Mouse (Mus musculus): Measurements from ENCODE around the gene Bach2. TPM values are rescaled to one million over a fixed set of nuclear protein-coding genes. Genes with fewer than 3 reads are reported as not detected.

Gene Bach2
- total RNA-seq, 1 experiment from 2014 or later: 98.9 TPM

GRCm38 (mm10) chr4:32520628-32521360 is 282.2 kb downstream of the Bach2 start:
- ATAC-seq (ENCODE audit: extremely low read depth, insufficient number of reproducible peaks, low FRiP score, poor library complexity, severe bottlenecking): no peak

- no peak for ATAC-seq (ENCODE audit: extremely low read depth, insufficient number of reproducible peaks, low FRiP score, poor library complexity, severe bottlenecking)
Measured at GRCm38 (mm10) chr4:32521361-32521740, 282.7 kb downstream of the Bach2 start.

- no peak for ATAC-seq (ENCODE audit: extremely low read depth, insufficient number of reproducible peaks, low FRiP score, poor library complexity, severe bottlenecking)
Measured at GRCm38 (mm10) chr4:32522013-32522412, 283.4 kb downstream of the Bach2 start.

- no peak for ATAC-seq (ENCODE audit: extremely low read depth, insufficient number of reproducible peaks, low FRiP score, poor library complexity, severe bottlenecking)
Measured at GRCm38 (mm10) chr4:32524282-32524681, 285.7 kb downstream of the Bach2 start.

GRCm38 (mm10) chr4:32525000-32525399 is 286.4 kb downstream of the Bach2 start:
- ATAC-seq (ENCODE audit: extremely low read depth, insufficient number of reproducible peaks, low FRiP score, poor library complexity, severe bottlenecking): no peak

- ATAC-seq (ENCODE audit: extremely low read depth, insufficient number of reproducible peaks, low FRiP score, poor library complexity, severe bottlenecking): no peak
Measured at GRCm38 (mm10) chr4:32526228-32526836, 287.7 kb downstream of the Bach2 start.

GRCm38 (mm10) chr4:32529443-32529995 is 290.9 kb downstream of the Bach2 start:
- ATAC-seq (ENCODE audit: extremely low read depth, insufficient number of reproducible peaks, low FRiP score, poor library complexity, severe bottlenecking): no peak

GRCm38 (mm10) chr4:32530421-32530920 is 291.9 kb downstream of the Bach2 start:
- no peak for ATAC-seq (ENCODE audit: extremely low read depth, insufficient number of reproducible peaks, low FRiP score, poor library complexity, severe bottlenecking)

GRCm38 (mm10) chr4:32530921-32531846 is 292.6 kb downstream of the Bach2 start:
- no peak for ATAC-seq (ENCODE audit: extremely low read depth, insufficient number of reproducible peaks, low FRiP score, poor library complexity, severe bottlenecking)

- no peak for ATAC-seq (ENCODE audit: extremely low read depth, insufficient number of reproducible peaks, low FRiP score, poor library complexity, severe bottlenecking)
Measured at GRCm38 (mm10) chr4:32532079-32532478, 293.5 kb downstream of the Bach2 start.

GRCm38 (mm10) chr4:32533735-32534134 is 295.1 kb downstream of the Bach2 start:
- no peak for ATAC-seq (ENCODE audit: extremely low read depth, insufficient number of reproducible peaks, low FRiP score, poor library complexity, severe bottlenecking)

GRCm38 (mm10) chr4:32535626-32536025 is 297.0 kb downstream of the Bach2 start:
- no peak for ATAC-seq (ENCODE audit: extremely low read depth, insufficient number of reproducible peaks, low FRiP score, poor library complexity, severe bottlenecking)

- no peak for ATAC-seq (ENCODE audit: extremely low read depth, insufficient number of reproducible peaks, low FRiP score, poor library complexity, severe bottlenecking)
Measured at GRCm38 (mm10) chr4:32536870-32537508, 298.4 kb downstream of the Bach2 start.

- ATAC-seq (ENCODE audit: extremely low read depth, insufficient number of reproducible peaks, low FRiP score, poor library complexity, severe bottlenecking): no peak
Measured at GRCm38 (mm10) chr4:32538088-32538487, 299.5 kb downstream of the Bach2 start.

- ATAC-seq (ENCODE audit: extremely low read depth, insufficient number of reproducible peaks, low FRiP score, poor library complexity, severe bottlenecking): no peak
Measured at GRCm38 (mm10) chr4:32538488-32538887, 299.9 kb downstream of the Bach2 start.

GRCm38 (mm10) chr4:32538987-32539386 is 300.4 kb downstream of the Bach2 start:
- ATAC-seq (ENCODE audit: extremely low read depth, insufficient number of reproducible peaks, low FRiP score, poor library complexity, severe bottlenecking): no peak

GRCm38 (mm10) chr4:32544821-32545545 is 306.4 kb downstream of the Bach2 start:
- ATAC-seq (ENCODE audit: extremely low read depth, insufficient number of reproducible peaks, low FRiP score, poor library complexity, severe bottlenecking): no peak

- ATAC-seq (ENCODE audit: extremely low read depth, insufficient number of reproducible peaks, low FRiP score, poor library complexity, severe bottlenecking): no peak
Measured at GRCm38 (mm10) chr4:32545548-32545947, 306.9 kb downstream of the Bach2 start.

All from neutrophil, adult 5-6 weeks (primary cell).